Mouse (Mus musculus) testis, adult 10 weeks (tissue): ENCODE measurements around the gene Rps6. TPM values are rescaled to one million over a fixed set of nuclear protein-coding genes. Genes with fewer than 3 reads are reported as not detected.

Experiments
- polyA plus RNA-seq: library from polyadenylated mRNA; stranded (reverse); fragments of 350-450 nt; fragmentation: Illumina TruSeq; extraction: RNeasy Lipid Tissue Mini Kit (QIAGEN cat#74804); gene quantifications from one replicate; pipeline ENCODE4 v1.2.3, GENCODE M21; 2014; ENCODE audit warnings: low read depth, low replicate concordance

The Rps6 gene
- polyA plus RNA-seq: 361 TPM

DNA sequence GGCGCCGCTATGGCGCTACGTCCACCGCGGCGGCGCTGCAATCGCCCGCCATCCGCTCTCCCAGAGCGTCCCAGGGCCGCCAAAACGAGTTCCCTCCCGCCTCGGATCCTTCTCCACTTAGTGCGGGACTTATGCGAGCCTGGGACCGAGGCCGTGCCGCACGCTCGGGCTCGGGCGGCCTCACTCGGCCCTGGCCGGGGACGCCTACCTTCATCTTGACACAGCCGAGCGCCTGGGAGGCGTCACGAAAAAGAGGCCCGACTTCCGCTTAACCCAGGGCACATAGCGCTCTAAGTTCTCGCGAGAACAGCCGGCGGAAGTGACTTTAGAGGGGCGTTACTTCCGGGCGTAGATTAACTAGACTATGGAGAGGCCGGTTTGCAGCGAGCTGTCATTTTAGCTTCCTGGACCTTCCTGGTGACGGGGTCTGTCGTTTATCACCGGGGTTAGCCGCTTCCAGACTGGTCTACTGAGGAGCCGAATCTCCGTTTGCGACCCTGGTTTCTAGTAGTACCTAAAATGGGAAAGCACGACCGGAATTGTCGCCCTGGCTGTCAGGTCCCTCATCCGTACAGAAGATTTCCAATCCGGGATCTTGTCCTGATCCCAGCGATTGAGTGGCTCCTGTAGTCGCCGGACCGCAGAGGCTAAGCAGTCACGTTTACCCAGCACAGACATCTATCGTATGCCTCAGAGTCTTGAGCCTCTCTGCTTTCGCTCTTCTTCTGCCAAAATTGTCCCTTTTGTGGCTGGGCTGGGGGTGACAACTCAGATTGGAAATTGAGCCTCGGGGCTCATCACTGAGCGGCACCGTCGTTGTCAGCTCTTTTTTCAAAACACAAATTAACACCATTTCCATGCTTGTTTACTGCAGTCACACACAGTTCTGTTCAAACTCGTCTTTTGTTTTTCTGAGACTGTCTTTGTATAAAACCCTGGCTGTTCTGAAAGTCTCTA, at the start of gene Rps6:
Gene Rps6, minus strand, starts transcription at position 300 of the 957 bp plus-strand sequence.

DNA sequence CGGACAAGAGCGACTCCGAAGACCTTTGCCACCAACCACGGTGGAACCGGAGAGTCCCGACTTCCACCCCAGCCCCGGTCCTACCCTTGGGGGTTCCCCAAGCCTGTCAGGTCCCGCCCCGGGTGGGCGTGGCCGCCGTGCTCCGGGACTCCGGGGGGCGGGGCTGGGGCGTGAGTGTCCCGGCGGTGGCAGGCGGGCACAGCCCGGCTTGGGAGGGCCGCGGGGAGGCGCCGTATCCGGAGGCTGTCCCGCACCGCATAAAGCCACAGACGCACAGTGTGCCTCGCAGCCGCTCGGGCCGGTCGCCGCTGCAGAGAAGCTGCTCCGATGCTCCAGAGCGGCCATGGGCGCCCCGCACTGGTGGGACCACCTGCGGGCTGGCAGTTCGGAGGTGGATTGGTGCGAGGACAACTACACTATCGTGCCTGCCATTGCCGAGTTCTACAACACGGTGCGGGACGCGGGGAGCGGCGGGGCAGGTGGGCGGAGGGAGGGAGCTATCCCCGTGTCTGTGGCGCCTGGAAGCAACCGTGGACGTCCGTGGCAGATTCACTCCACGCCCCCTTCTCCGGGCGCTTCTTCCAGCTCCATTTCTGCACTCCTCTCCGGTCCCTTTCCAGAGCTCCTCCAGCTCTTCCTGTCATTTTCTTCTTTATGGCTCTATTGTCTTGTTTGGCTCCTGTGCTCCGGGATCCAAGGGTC, 17.1 kb upstream of the Rps6 start, which contains the start of gene Acer2:
Gene Acer2, plus strand, starts transcription at position 251 of the 702 bp plus-strand sequence.

Other genes starting within 250 kb of the Rps6 start
- gene Haus6, start 245.4 kb downstream of the Rps6 start, polyA plus RNA-seq: 37.3 TPM
- 26.4 TPM for gene Plin2, start 187.4 kb downstream of the Rps6 start, polyA plus RNA-seq
- gene Dennd4c, start 108.9 kb downstream of the Rps6 start, polyA plus RNA-seq: 31.0 TPM
- gene Acer2, start 17.0 kb upstream of the Rps6 start, polyA plus RNA-seq: 7.3 TPM